Mouse (Mus musculus) limb, embryonic 13.5 days (tissue): ENCODE results near the gene Stx1b. TPM values are rescaled to one million over a fixed set of nuclear protein-coding genes. Genes with fewer than 3 reads are reported as not detected.
A peak's percentile ranks its signal among the peaks of the same experiment; 100 is the strongest.

Source experiments
- ATAC-seq: fragments of 200-750 bp; cut with Nextera tagmentation; 2 replicates; pipeline ENCODE4 v1.8.0; 2017; ENCODE audit warnings: low read depth, moderate number of reproducible peaks, moderate TSS enrichment; ENCODE audit not compliant: low FRiP score
- H3K27ac ChIP-seq: fragments of 300-500 bp; sonication (generic); 2 replicates; pipeline ENCODE4 v1.5.1; 2015; ENCODE audit warnings: inconsistent platforms, mild to moderate bottlenecking, moderate library complexity
- H3K27me3 ChIP-seq: fragments of 300-500 bp; sonication (generic); 2 replicates; pipeline ENCODE4 v1.6.1; 2015; ENCODE audit warnings: mild to moderate bottlenecking, inconsistent platforms
- H3K36me3 ChIP-seq: fragments of 300-500 bp; sonication (generic); 2 replicates; pipeline ENCODE4 v1.6.1; 2015; ENCODE audit warnings: inconsistent platforms, mild to moderate bottlenecking, moderate library complexity
- H3K4me1 ChIP-seq: fragments of 300-500 bp; sonication (generic); 2 replicates; pipeline ENCODE4 v1.6.1; 2015; ENCODE audit warnings: inconsistent platforms
- H3K4me2 ChIP-seq: fragments of 300-500 bp; sonication (generic); replicated peaks from 2 replicates; pipeline ENCODE4 v1.6.1; 2015; ENCODE audit warnings: inconsistent platforms, mild to moderate bottlenecking, moderate library complexity
- H3K4me3 ChIP-seq: fragments of 300-500 bp; sonication (generic); 2 replicates; pipeline ENCODE4 v1.5.1; 2015; ENCODE audit warnings: moderate library complexity, mild to moderate bottlenecking, inconsistent platforms
- H3K9ac ChIP-seq: fragments of 300-500 bp; sonication (generic); 2 replicates; pipeline ENCODE4 v1.6.1; 2015; ENCODE audit warnings: mild to moderate bottlenecking, inconsistent platforms
- H3K9me3 ChIP-seq: fragments of 300-500 bp; sonication (generic); 2 replicates; pipeline ENCODE4 v1.6.1; 2016; ENCODE audit warnings: inconsistent platforms
- WGBS: fragments of 180-500 bp; shearing (Covaris S2); methylation state at CpG from one replicate; pipeline ENCODE4 v1.1.7; 2015; 5-methylcytosine and 5-hydroxymethylcytosine counted together
- polyA plus RNA-seq: library from polyadenylated mRNA; unstranded; fragments of >200 nt; fragmentation: Nextera tagmentation; extraction: Ambion mirVana; gene quantifications from 2 replicates; pipeline ENCODE4 v1.2.1, GENCODE M21; 2015

The Stx1b gene
- polyA plus RNA-seq, 1 experiment from 2014 or later = 7.7 TPM

DNA sequence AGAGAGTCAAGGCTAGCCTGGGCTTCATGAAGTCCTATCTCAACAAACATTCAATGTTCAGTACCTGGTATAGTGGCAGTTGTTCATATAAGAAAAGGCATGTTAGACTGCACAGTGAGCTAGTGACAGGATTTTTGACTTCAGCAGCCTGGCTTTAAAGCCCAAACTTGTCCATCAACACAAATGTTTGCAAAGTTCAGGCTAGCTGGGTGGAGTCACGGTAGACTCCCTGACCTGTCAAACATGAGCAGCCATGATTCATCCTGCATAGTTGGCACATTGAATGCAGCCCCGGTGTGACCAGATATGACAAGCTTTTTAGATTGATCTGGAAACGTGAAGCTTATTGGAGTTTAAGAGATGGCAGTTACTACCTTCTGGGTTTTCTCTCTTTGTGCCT, 52.3 kb downstream of the Stx1b start:
- no peak for ATAC-seq
- Histone ChIP-seq H3K36me3 (peaks cover 19% of the 10 kb centered on the region), H3K27ac (no peak overlapping the region), H3K9ac (no peak overlapping the region), H3K4me1 (peaks cover 32% of the 10 kb centered on the region), H3K4me2 (no peak overlapping the region), H3K4me3 (no peak overlapping the region), H3K9me3 (no peaks in the 10 kb centered on the region), H3K27me3 (no peaks in the 10 kb centered on the region)
- 77% methylated on average over 3 of the region's 3 CpGs for whole genome bisulfite sequencing

GRCm38 (mm10) chr7:127771262-127771661, 53.1 kb downstream of the Stx1b start:
- Histone ChIP-seq H3K4me2 (peak overlapping the region; percentile 91), H3K27me3 (no peaks in the 10 kb centered on the region), H3K9ac (peak overlapping the region; percentile 92; the same call in 1 of the 2 replicates), H3K4me1 (peaks cover 32% of the 10 kb centered on the region), H3K9me3 (no peaks in the 10 kb centered on the region), H3K36me3 (peaks cover 27% of the 10 kb centered on the region), H3K4me3 (peak overlapping the region; percentile 73; the same call in 1 of the 2 replicates), H3K27ac (peak overlapping the region; percentile 95; the same call in 1 of the 2 replicates)
- ATAC-seq = no peak
- WGBS = 74% methylated on average over 5 of the region's 5 CpGs

DNA sequence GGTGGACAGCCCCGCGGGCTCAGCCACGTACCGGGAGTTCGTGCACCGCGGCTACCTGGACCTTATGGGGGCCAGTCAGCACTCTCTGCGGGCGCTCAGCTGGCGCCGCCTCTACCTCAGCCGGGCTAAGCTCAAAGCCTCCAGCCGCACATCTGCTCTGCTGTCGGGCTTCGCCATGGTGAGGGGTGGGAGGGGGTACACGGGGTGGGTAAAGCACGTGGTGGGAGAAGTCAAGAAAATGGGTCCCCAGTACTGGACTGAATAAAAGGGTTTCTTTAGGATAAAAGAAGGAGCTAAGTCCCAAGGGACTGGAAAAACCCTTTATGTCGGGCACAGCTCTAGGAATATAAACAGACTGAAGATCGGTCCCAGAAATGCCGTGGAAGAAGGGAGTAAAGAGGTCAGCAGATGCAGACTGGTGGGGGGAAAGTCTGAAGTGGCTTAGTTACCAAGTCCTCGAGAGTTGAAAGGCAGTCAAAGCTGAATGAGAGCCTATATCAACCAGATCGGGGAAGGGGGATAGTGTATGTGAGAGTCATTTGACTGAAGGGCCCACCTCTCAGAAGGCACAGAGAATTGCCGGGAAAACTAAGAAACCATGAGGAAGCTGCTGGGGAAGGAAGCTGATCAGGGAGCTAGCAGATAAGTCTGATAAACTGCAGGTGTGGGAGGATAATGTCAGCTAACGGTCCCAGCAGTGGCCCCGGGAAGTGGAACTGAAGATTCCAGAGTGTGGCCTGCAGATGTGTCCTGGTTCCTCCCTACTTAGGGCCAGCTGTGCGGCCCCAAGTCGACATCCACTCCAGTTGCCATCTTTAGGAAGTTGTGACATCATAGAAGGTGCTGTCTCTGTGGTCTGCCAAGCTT, 54.1 kb downstream of the Stx1b start:
- Histone ChIP-seq H3K27me3 (no peaks in the 10 kb centered on the region), H3K4me3 (peak overlapping the region; percentile 73), H3K36me3 (peaks cover 37% of the 10 kb centered on the region), H3K27ac (peak overlapping the region; percentile 95), H3K4me1 (peaks cover 25% of the 10 kb centered on the region), H3K9ac (peak overlapping the region; percentile 92), H3K9me3 (no peaks in the 10 kb centered on the region), H3K4me2 (peak overlapping the region; percentile 91)
- WGBS = under 1% methylated on average over 27 of the region's 27 CpGs
- peak; percentile 22 for ATAC-seq

- peak within 1 kb of the TSS; percentile 95 for H3K27ac ChIP-seq
- H3K27me3 ChIP-seq = no peaks in the 10 kb centered on the region
- ATAC-seq = peak; percentile 75
- peaks cover 24% of the 10 kb centered on the region for H3K4me1 ChIP-seq
- H3K4me3 ChIP-seq = peak within 1 kb of the TSS; percentile 73
- under 1% methylated on average over 24 of the region's 24 CpGs for WGBS
- H3K36me3 ChIP-seq = peaks cover 44% of the 10 kb centered on the region
- no peaks in the 10 kb centered on the region for H3K9me3 ChIP-seq
- peak within 1 kb of the TSS; percentile 91 for H3K4me2 ChIP-seq
- H3K9ac ChIP-seq = peak within 1 kb of the TSS; percentile 92
Measured at GRCm38 (mm10) chr7:127769651-127770038, 54.7 kb downstream of the Stx1b start, which contains the start of gene Orai3. TSS of gene Orai3 (plus strand) at chr7:127769815.

DNA sequence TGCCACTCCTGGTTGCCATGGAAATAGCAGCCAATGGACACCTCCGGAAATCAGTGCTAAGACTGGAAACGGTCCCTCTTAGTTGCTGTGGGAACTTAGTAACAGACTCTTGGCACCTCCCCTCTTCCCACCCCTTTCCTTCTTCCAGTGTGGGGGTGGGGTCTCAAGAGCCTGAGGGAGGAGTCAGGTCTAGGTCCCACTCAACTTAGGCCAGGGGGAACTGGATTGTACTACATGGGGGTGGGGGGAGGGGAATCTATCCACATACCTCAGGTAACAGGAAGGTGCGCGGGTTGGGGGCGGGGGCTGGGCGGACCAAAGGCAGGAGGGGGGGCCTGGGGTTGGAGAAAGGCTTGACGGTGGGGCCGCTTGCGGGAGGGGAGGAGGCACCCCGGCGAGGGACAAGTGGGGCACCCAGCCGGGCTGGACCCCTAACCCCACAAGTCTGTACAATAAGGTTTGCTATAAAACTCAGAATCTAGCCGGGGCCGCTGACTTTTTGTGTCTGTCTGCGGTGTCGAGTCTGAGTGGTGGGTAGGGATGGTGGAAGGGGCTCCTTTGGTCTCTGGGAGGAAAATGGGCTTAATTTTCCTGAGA, 55.3 kb downstream of the Stx1b start:
- H3K9me3 ChIP-seq = no peaks in the 10 kb centered on the region
- ATAC-seq = peak; percentile 90
- H3K36me3 ChIP-seq = peaks cover 49% of the 10 kb centered on the region
- H3K27me3 ChIP-seq = no peaks in the 10 kb centered on the region
- H3K4me1 ChIP-seq = peaks cover 22% of the 10 kb centered on the region
- H3K4me3 ChIP-seq = peak overlapping the region; percentile 73
- peak overlapping the region; percentile 92 for H3K9ac ChIP-seq
- under 1% methylated on average over 16 of the region's 16 CpGs for WGBS
- H3K27ac ChIP-seq = peak overlapping the region; percentile 95
- peak overlapping the region; percentile 91 for H3K4me2 ChIP-seq

DNA sequence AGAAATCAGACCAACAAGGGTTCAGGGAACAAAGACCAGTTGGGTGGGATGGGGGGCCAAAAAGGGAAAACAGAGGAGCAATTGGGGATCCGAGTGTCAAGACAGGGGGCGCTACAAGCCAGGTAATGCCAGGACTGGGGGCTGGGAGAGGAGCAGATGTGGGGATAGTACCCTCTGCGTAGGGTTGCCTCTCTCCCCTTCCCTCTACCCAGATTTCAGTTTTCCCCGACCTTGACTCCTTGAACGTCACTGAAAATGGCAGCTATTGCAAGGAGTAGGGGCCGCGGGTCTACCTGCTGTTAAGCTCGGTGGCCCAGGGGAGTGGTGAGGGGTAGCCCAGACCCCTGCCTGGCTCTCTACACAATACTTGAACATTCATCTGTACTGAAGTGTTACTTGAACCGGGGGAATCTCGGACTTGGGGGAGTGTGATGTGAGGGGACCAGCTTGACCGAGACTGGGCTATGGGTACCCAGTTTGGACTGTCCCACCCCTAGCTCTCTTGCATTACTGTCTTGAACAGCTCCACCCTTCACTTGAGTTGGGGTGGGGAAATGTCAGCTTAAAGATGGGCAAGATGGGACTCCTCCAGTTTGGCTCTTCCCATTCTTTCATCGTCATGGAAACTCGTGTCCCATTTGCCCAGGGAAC, 55.9 kb downstream of the Stx1b start:
- H3K4me3 ChIP-seq = no peak overlapping the region
- peak; percentile 1; the same call in 1 of the 2 replicates for ATAC-seq
- peak overlapping the region; percentile 73 for H3K27ac ChIP-seq
- H3K4me2 ChIP-seq = peak overlapping the region; percentile 91
- H3K4me1 ChIP-seq = peaks cover 17% of the 10 kb centered on the region
- no peaks in the 10 kb centered on the region for H3K27me3 ChIP-seq
- H3K9ac ChIP-seq = no peak overlapping the region
- WGBS = 51% methylated on average over 13 of the region's 13 CpGs
- no peaks in the 10 kb centered on the region for H3K9me3 ChIP-seq
- peaks cover 51% of the 10 kb centered on the region for H3K36me3 ChIP-seq

GRCm38 (mm10) chr7:127767671-127768345, 56.5 kb downstream of the Stx1b start:
- Histone ChIP-seq H3K27ac (peak overlapping the region; percentile 73; the same call in 1 of the 2 replicates), H3K9ac (peak overlapping the region; percentile 13; the same call in 1 of the 2 replicates), H3K36me3 (peaks cover 54% of the 10 kb centered on the region), H3K9me3 (no peaks in the 10 kb centered on the region), H3K4me3 (no peak overlapping the region), H3K4me2 (no peak overlapping the region), H3K4me1 (peaks cover 17% of the 10 kb centered on the region), H3K27me3 (no peaks in the 10 kb centered on the region)
- WGBS = 93% methylated on average over 19 of the region's 19 CpGs
- no peak for ATAC-seq

DNA sequence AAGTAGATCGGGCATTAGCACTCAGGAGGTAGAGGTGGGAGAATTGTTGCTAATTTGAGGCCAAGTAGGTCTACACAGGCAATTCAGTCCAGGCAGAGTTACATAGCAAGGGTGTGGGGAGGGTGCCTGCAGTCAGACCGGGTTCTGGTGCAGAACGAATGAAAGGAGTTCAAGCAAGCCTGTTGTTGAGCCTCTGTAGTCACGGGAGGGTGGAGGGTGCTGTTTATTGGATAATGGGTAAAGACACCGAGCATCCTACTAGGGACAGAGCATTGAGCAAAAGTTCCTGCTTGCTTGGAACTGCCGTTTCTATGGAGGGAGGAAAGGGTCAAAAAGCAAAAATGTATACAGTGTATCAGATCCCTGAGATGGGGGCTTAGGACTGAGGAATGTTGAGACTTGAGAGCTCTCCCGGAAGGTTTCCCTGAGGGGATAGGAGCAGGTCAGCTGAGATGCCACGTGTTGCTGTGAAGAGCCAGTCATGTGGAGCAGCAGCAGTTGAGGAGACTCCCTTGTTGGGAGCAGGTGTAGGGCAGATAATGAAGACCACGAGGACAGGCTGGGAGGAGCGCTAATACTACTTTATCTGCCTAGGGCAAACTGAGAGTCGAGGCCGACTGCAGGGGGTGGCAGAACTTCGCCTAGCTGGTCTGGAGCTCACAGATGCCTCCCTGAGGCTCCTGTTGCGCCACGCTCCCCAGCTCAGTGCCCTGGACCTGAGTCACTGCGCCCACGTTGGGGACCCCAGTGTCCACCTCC, 57.3 kb downstream of the Stx1b start:
- no peak overlapping the region for H3K4me3 ChIP-seq
- no peaks in the 10 kb centered on the region for H3K27me3 ChIP-seq
- no peak overlapping the region for H3K9ac ChIP-seq
- no peak overlapping the region for H3K4me2 ChIP-seq
- H3K4me1 ChIP-seq = peaks cover 17% of the 10 kb centered on the region
- H3K9me3 ChIP-seq = no peaks in the 10 kb centered on the region
- no peak overlapping the region for H3K27ac ChIP-seq
- WGBS = 81% methylated on average over 17 of the region's 17 CpGs
- no peak for ATAC-seq
- peaks cover 61% of the 10 kb centered on the region for H3K36me3 ChIP-seq

DNA sequence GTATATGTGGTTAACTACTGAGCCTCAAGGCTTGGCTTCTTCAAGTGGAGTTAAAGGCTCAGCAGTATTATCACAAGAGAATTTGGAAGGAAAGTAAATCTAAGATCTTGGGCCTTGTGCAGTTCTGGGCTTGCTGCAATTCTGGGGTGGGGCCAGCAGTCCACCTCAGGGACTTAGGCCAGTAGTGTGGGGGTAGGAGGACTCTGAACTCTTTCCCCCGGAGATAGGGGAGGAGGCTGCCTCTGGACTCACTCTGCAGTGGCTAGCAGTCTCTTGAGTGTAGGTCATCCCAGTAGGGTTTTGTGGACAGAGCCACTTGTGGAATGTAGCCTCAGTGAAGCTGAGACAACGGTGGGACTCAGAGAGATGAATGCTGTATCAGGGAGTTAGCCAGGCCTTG, 58.6 kb downstream of the Stx1b start:
- Histone ChIP-seq H3K27me3 (no peaks in the 10 kb centered on the region), H3K9ac (no peak overlapping the region), H3K4me1 (peaks cover 14% of the 10 kb centered on the region), H3K4me3 (no peak overlapping the region), H3K27ac (no peak overlapping the region), H3K9me3 (no peaks in the 10 kb centered on the region), H3K36me3 (peaks cover 73% of the 10 kb centered on the region), H3K4me2 (no peak overlapping the region)
- 86% methylated on average over 2 of the region's 2 CpGs for WGBS
- no peak for ATAC-seq

DNA sequence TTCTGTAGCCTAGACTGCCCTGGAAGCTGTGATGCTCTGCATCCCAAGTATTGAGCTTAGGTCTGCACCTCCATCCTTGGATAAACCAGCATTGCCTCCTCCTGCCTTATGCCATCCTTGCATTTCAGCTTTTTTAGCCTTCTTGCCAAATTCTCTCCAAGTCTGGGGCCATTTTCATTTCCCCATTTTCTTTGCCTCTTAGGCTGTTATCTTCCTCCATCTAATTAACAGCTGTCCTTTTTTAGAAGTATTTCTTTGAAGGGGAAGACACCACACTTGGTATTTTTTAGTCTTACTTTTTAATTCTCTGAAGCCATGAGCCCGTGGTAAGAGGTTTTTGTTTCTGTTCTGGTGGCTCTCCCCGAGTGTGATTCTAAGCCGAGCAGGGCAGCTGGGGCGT, 60.7 kb downstream of the Stx1b start:
- Histone ChIP-seq H3K27me3 (no peaks in the 10 kb centered on the region), H3K4me3 (no peak overlapping the region), H3K4me1 (peaks cover 22% of the 10 kb centered on the region), H3K9me3 (no peaks in the 10 kb centered on the region), H3K36me3 (peaks cover 82% of the 10 kb centered on the region), H3K4me2 (no peak overlapping the region), H3K9ac (no peak overlapping the region), H3K27ac (no peak overlapping the region)
- no peak for ATAC-seq
- 93% methylated on average over 4 of the region's 4 CpGs for WGBS

DNA sequence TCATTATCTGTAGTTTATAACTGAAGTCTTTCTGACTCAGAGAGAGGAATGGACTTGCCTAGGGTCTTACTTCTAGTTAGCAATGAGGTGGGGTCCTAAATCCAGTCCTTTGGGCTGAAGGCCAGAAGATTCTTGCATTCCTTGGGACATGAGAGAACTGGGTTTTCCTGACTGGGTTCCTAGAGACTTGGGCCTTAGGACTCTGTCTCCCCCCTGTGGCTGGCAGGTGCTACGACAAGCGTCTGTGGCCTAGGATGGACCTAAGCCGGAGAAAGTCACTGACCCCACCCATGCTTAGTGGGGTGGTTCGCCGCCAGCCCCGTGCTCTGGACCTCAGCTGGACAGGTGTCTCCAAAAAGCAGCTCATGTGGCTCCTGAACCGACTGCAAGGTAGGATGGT, 63.3 kb downstream of the Stx1b start:
- 42% methylated on average over 7 of the region's 7 CpGs for WGBS
- Histone ChIP-seq H3K4me1 (peaks cover 27% of the 10 kb centered on the region), H3K9me3 (no peaks in the 10 kb centered on the region), H3K27me3 (no peaks in the 10 kb centered on the region), H3K4me2 (no peak overlapping the region), H3K36me3 (peaks cover 84% of the 10 kb centered on the region), H3K4me3 (no peak overlapping the region), H3K9ac (0 out of 2 replicates have a peak overlapping the region, but pooled peaks have one; percentile 19), H3K27ac (no peak overlapping the region)
- ATAC-seq = no peak
